Mouse (Mus musculus) CH12.LX (cell line): ENCODE data around the gene Gpank1.

Source experiments
- CTCF ChIP-seq, 2 experiments: IDR thresholded peaks in 1 of 2; conservative IDR thresholded peaks in 1 of 2; 2 replicates each; pipeline ENCODE4 v1.5.1; 2011 to 2012; ENCODE audit warnings: low read depth in 2 of 2, low read length in 2 of 2, improper control_type of control experiment in 1 of 2, inconsistent platforms in 1 of 2, mild to moderate bottlenecking in 1 of 2, moderate library complexity in 1 of 2
- E2F4 ChIP-seq: IDR thresholded peaks from 2 replicates; pipeline ENCODE4 v1.6.1; 2011; ENCODE audit warnings: low read depth, low read length, improper control_type of control experiment; ENCODE audit not compliant: insufficient replicate concordance
- ELF1 ChIP-seq: IDR thresholded peaks from 2 replicates; pipeline ENCODE4 v1.6.1; 2014; ENCODE audit warnings: low read depth, mild to moderate bottlenecking, inconsistent platforms, low read length, improper control_type of control experiment
- EP300 ChIP-seq: IDR thresholded peaks from 2 replicates; pipeline ENCODE4 v1.6.1; 2011; ENCODE audit warnings: low read length, improper control_type of control experiment
- ETS1 ChIP-seq: conservative IDR thresholded peaks from 2 replicates; pipeline ENCODE4 v1.6.1; 2012; ENCODE audit warnings: low read depth, mild to moderate bottlenecking, inconsistent platforms, low read length, improper control_type of control experiment, moderate library complexity
- GABPA ChIP-seq: IDR thresholded peaks from 2 replicates; pipeline ENCODE4 v1.6.1; 2012; ENCODE audit warnings: low read depth, low read length, improper control_type of control experiment, inconsistent platforms; ENCODE audit not compliant: insufficient replicate concordance
- HCFC1 ChIP-seq: IDR thresholded peaks from 2 replicates; pipeline ENCODE4 v1.6.1; 2012; ENCODE audit warnings: low read depth, mild to moderate bottlenecking, inconsistent platforms, low read length, improper control_type of control experiment
- MAX ChIP-seq: IDR thresholded peaks from 2 replicates; pipeline ENCODE4 v1.6.1; 2011; ENCODE audit warnings: low read length, improper control_type of control experiment
- MAZ ChIP-seq: IDR thresholded peaks from 2 replicates; pipeline ENCODE4 v1.6.1; 2012; ENCODE audit warnings: low read depth, mild to moderate bottlenecking, inconsistent platforms, low read length, improper control_type of control experiment, moderate library complexity
- MYC ChIP-seq: IDR thresholded peaks from 2 replicates; pipeline ENCODE4 v1.6.1; 2011; ENCODE audit warnings: low read depth, mild to moderate bottlenecking, improper control_type of control experiment, low read length
- POLR2A ChIP-seq: IDR thresholded peaks from 2 replicates; pipeline ENCODE4 v1.6.1; 2011; ENCODE audit warnings: low read depth, mild to moderate bottlenecking, improper control_type of control experiment, low read length
- POLR2AphosphoS2 ChIP-seq: IDR thresholded peaks from 2 replicates; pipeline ENCODE4 v1.6.1; 2011; ENCODE audit warnings: low read depth, low read length, improper control_type of control experiment
- USF1 ChIP-seq: IDR thresholded peaks from 2 replicates; pipeline ENCODE4 v1.6.1; 2014; ENCODE audit warnings: low read depth, mild to moderate bottlenecking, inconsistent platforms, low read length, improper control_type of control experiment

DNA sequence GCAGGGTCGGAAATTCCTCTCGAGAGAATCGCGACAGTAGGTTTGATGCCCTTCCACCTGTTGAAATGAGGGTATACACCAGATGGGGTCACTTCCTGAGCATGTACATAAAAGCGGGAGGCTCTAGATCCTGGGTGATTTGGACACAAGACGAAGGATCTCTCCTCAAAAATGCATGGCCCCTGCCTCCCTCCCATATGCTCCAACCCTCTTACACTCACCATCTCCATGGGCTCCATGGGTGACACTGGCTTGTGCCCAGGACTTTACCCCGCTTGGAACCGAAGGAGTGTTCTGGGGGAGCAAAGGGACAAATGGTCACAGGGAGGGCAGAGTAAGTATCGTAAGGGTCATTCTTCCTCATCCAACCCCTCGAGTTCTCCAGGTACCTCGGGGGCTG is 40.2 kb downstream of the Gpank1 start:
- TF ChIP-seq GABPA, result no peak
- TF ChIP-seq ELF1, result no peak
- no peak for TF ChIP-seq HCFC1
- TF ChIP-seq CTCF (conservative IDR thresholded peaks at IDR 0.05 in 1 of 2, IDR thresholded peaks at IDR 0.05 in 1 of 2; ENCODE audit: low read depth in 2 of 2, low read length in 2 of 2), result no peak
- no peak for TF ChIP-seq E2F4
- TF ChIP-seq POLR2AphosphoS2, result no peak
- no peak for TF ChIP-seq MAZ
- TF ChIP-seq ETS1, result no peak
- TF ChIP-seq MAX, result no peak
- no peak for TF ChIP-seq MYC
- no peak for TF ChIP-seq POLR2A
- no peak for TF ChIP-seq EP300
- TF ChIP-seq USF1, result no peak
